Mouse (Mus musculus) liver, postnatal 0 days (tissue): ENCODE measurements at regions not wholly inside any gene's neighbourhood (a gene's known extent, or its start where the extent isn't known, plus 50 kb on each side); places are given as distances from the start of the nearest gene placed in this dataset.

Experiments used
- CTCF ChIP-seq: sonication (generic); IDR thresholded peaks from 2 replicates; pipeline ENCODE4 v1.5.1; 2016; ENCODE audit warnings: antibody characterized with exemption, low read depth
- EP300 ChIP-seq: IDR thresholded peaks from 2 replicates; pipeline ENCODE4 v1.6.1; 2016; ENCODE audit warnings: antibody characterized with exemption, low read depth, mild to moderate bottlenecking

- TF ChIP-seq CTCF (no peak), EP300 (no peak)
These were observed 406.3 kb downstream of the Trib2 start for GRCm38 (mm10) chr12:15410419-15410818.
